16 mouse cellular contexts compared by ENCODE assay signal in genomic region chr10:95465485-95465896, GRCm38 (mm10). TPM values are rescaled to one million over a fixed set of nuclear protein-coding genes. Genes with fewer than 3 reads are reported as not detected.
DNase-seq lines count a peak whose midpoint lies in the region; ATAC-seq and TF ChIP-seq lines count a peak whose summit lies in the region.
"Had no signal": no experiment of that assay in that cellular context is flagged by ENCODE, and none has a peak within 500 bp of the region (broad histone marks: within the 10 kb centered on the region; RNA-seq: fewer than 3 reads in every experiment).

No protein-coding gene starts in this region.

- H3K4me3 ChIP-seq in lung, embryonic 14.5 days (ENCODE audit: low read depth, low read length): no peak overlapping the region
- H3K4me3 ChIP-seq in lung, adult 2 months (replicated peaks; ENCODE audit: extremely low read depth, low read depth, low read length): no peak overlapping the region
- H3K4me3 ChIP-seq in lung, embryonic 15.5 days: no peak overlapping the region
- no peak overlapping the region for H3K4me3 ChIP-seq in stomach, embryonic 16.5 days (replicated peaks; ENCODE audit: low read length)
- no peak overlapping the region for H3K4me3 ChIP-seq in neural tube, embryonic 15.5 days (replicated peaks)
- H3K4me3 ChIP-seq: forebrain, embryonic 15.5 days; limb, embryonic 13.5 days had no signal

- no peak for TF ChIP-seq POLR2A in lung, adult 2 months (IDR thresholded peaks at IDR 0.05; ENCODE audit: borderline replicate concordance, extremely low read depth, low read depth, low read length)

- no peak overlapping the region for H3K4me2 ChIP-seq in lung, embryonic 14.5 days
- H3K4me2 ChIP-seq in lung, embryonic 15.5 days: no peak overlapping the region
- H3K4me2 ChIP-seq in stomach, embryonic 16.5 days (ENCODE audit: low read depth, low read length): no peak overlapping the region
- no peak overlapping the region for H3K4me2 ChIP-seq in neural tube, embryonic 15.5 days
- H3K4me2 ChIP-seq: forebrain, embryonic 15.5 days; limb, embryonic 13.5 days had no signal

- ATAC-seq in lung, embryonic 14.5 days (ENCODE audit: insufficient read depth): peak; percentile 31; the same call in 1 of the 2 replicates
- no peak for ATAC-seq in lung, embryonic 15.5 days (ENCODE audit: borderline replicate concordance, extremely low read depth, low FRiP score, low TSS enrichment)
- no peak for ATAC-seq in stomach, embryonic 16.5 days (ENCODE audit: insufficient read depth, low FRiP score)
- no peak for ATAC-seq in neural tube, embryonic 15.5 days (ENCODE audit: low FRiP score)
- ATAC-seq: forebrain, embryonic 15.5 days; hindbrain, embryonic 16.5 days had no signal

- no peak for TF ChIP-seq CTCF in lung, embryonic 14.5 days (IDR thresholded peaks at IDR 0.05; ENCODE audit: low read depth)
- TF ChIP-seq CTCF in lung, adult 2 months (IDR thresholded peaks at IDR 0.05; ENCODE audit: insufficient read depth, low read length): no peak

- no peaks in the 10 kb centered on the region for H3K4me1 ChIP-seq in lung, embryonic 14.5 days (ENCODE audit: insufficient read depth)
- peaks cover 5% of the 10 kb centered on the region; the same call in 1 of the 2 replicates for H3K4me1 ChIP-seq in lung, adult 2 months (ENCODE audit: control insufficient read depth, insufficient read depth, low read length)
- H3K4me1 ChIP-seq in lung, embryonic 15.5 days: peaks cover 15% of the 10 kb centered on the region; the same call in 1 of the 2 replicates
- no peaks in the 10 kb centered on the region for H3K4me1 ChIP-seq in stomach, embryonic 16.5 days (ENCODE audit: control insufficient read depth, insufficient read depth, low read length)
- H3K4me1 ChIP-seq in neural tube, embryonic 15.5 days: no peaks in the 10 kb centered on the region
- H3K4me1 ChIP-seq: forebrain, embryonic 15.5 days; limb, embryonic 13.5 days had no signal

- no peaks in the 10 kb centered on the region for H3K27me3 ChIP-seq in lung, embryonic 14.5 days (ENCODE audit: insufficient read depth, low read length)
- H3K27me3 ChIP-seq in lung, embryonic 15.5 days: no peaks in the 10 kb centered on the region
- no peaks in the 10 kb centered on the region for H3K27me3 ChIP-seq in stomach, embryonic 16.5 days (ENCODE audit: control insufficient read depth, insufficient read depth, low read length)
- H3K27me3 ChIP-seq in neural tube, embryonic 15.5 days (replicated peaks): no peaks in the 10 kb centered on the region
- H3K27me3 ChIP-seq: forebrain, embryonic 15.5 days; limb, embryonic 13.5 days had no signal

- H3K9me3 ChIP-seq in lung, embryonic 14.5 days (ENCODE audit: low read depth, low read length): no peaks in the 10 kb centered on the region
- no peaks in the 10 kb centered on the region for H3K9me3 ChIP-seq in lung, embryonic 15.5 days
- no peaks in the 10 kb centered on the region for H3K9me3 ChIP-seq in stomach, embryonic 16.5 days (replicated peaks; ENCODE audit: control insufficient read depth, low read length)
- H3K9me3 ChIP-seq in neural tube, embryonic 15.5 days (replicated peaks): no peaks in the 10 kb centered on the region
- H3K9me3 ChIP-seq: forebrain, embryonic 15.5 days; limb, embryonic 13.5 days had no signal

- 15% methylated on average over 4 of the region's 4 CpGs for WGBS in lung, embryonic 14.5 days
- WGBS in lung, adult 2 months: 19% methylated on average over 4 of the region's 4 CpGs
- 16% methylated on average over 4 of the region's 4 CpGs for WGBS in lung, embryonic 15.5 days
- 19% methylated on average over 4 of the region's 4 CpGs for WGBS in stomach, embryonic 16.5 days
- 70% methylated on average over 4 of the region's 4 CpGs for WGBS in neural tube, embryonic 15.5 days

- no peak overlapping the region for H3K9ac ChIP-seq in lung, embryonic 14.5 days
- H3K9ac ChIP-seq in lung, embryonic 15.5 days: no peak overlapping the region
- no peak overlapping the region for H3K9ac ChIP-seq in stomach, embryonic 16.5 days (ENCODE audit: low read length)
- H3K9ac ChIP-seq in neural tube, embryonic 15.5 days (replicated peaks): no peak overlapping the region
- H3K9ac ChIP-seq: forebrain, embryonic 15.5 days; limb, embryonic 13.5 days had no signal

- no peak overlapping the region for H3K27ac ChIP-seq in lung, embryonic 14.5 days (ENCODE audit: low read depth)
- 0 out of 2 replicates have a peak overlapping the region, but pooled peaks have one; percentile 18 for H3K27ac ChIP-seq in lung, embryonic 15.5 days
- peak overlapping the region; percentile 55 for H3K27ac ChIP-seq in stomach, embryonic 16.5 days (ENCODE audit: low read length)
- H3K27ac ChIP-seq in neural tube, embryonic 15.5 days (replicated peaks): no peak overlapping the region
- H3K27ac ChIP-seq: forebrain, embryonic 15.5 days; limb, embryonic 13.5 days had no signal

- no peaks in the 10 kb centered on the region for H3K36me3 ChIP-seq in lung, embryonic 14.5 days (ENCODE audit: insufficient read depth)
- no peaks in the 10 kb centered on the region for H3K36me3 ChIP-seq in lung, embryonic 15.5 days
- no peaks in the 10 kb centered on the region for H3K36me3 ChIP-seq in stomach, embryonic 16.5 days (ENCODE audit: control insufficient read depth, insufficient read depth, low read length)
- H3K36me3 ChIP-seq in neural tube, embryonic 15.5 days: no peaks in the 10 kb centered on the region
- H3K36me3 ChIP-seq: forebrain, embryonic 15.5 days; limb, embryonic 13.5 days had no signal

- peak; percentile 45 for DNase-seq in lung, embryonic 14.5 days
- no peak for DNase-seq in lung, adult 2 months
- DNase-seq in adrenal gland, adult 8-10 months: peak; percentile 45
- DNase-seq in heart, adult 9 months (ENCODE audit: low spot score in 2 of 2): no peak
- DNase-seq in spleen, postnatal 10 days (ENCODE audit: low spot score in 2 of 2): no peak
- DNase-seq: cerebellum, adult 11 months; kidney, adult 9 months; right cerebral cortex, adult 18-20 months; spleen, adult 18-20 months; thymus, postnatal 4 days had no signal

RNA-seq across cellular contexts. Expression of gene Mrpl42, which starts 36.2 kb away (rescaled TPM):
- 356 and 358 TPM in 2 replicates for polyA plus RNA-seq in lung, embryonic 14.5 days (2014; fragmentation: Nextera tagmentation; extraction: Ambion mirVana)
- 39.3 and 80.6 TPM in 2 replicates for polyA plus RNA-seq in lung, adult 2 months (2012; rRNA removed)
- 10 to 100 TPM; 80.4 to 93.6 (median 88.5) TPM for total RNA-seq in adrenal gland, adult 8-10 months (2022)
- 304 and 322 TPM in 2 replicates for polyA plus RNA-seq in lung, embryonic 15.5 days (2015; fragmentation: Nextera tagmentation; extraction: Ambion mirVana)
- 309 and 318 TPM in 2 replicates for polyA plus RNA-seq in stomach, embryonic 16.5 days (2015; fragmentation: Nextera tagmentation; extraction: Ambion mirVana)
- polyA plus RNA-seq in neural tube, embryonic 15.5 days (2015; fragmentation: Nextera tagmentation; extraction: Ambion mirVana): 286 and 296 TPM in 2 replicates

RNA-seq across cellular contexts. Expression of gene Socs2, which starts 48.5 kb away (rescaled TPM):
- polyA plus RNA-seq in lung, embryonic 14.5 days (2014; fragmentation: Nextera tagmentation; extraction: Ambion mirVana): 124 and 129 TPM in 2 replicates
- 83.1 and 140 TPM in 2 replicates for polyA plus RNA-seq in lung, adult 2 months (2012; rRNA removed)
- 10 to 100 TPM; 10.6 to 56.8 (median 12.6) TPM for total RNA-seq in adrenal gland, adult 8-10 months (2022)
- 121 and 124 TPM in 2 replicates for polyA plus RNA-seq in lung, embryonic 15.5 days (2015; fragmentation: Nextera tagmentation; extraction: Ambion mirVana)
- polyA plus RNA-seq in stomach, embryonic 16.5 days (2015; fragmentation: Nextera tagmentation; extraction: Ambion mirVana): 24.3 and 27.0 TPM in 2 replicates
- 106 and 126 TPM in 2 replicates for polyA plus RNA-seq in neural tube, embryonic 15.5 days (2015; fragmentation: Nextera tagmentation; extraction: Ambion mirVana)

RNA-seq across cellular contexts. Expression of gene Ube2n, which starts 49.5 kb away (rescaled TPM):
- 420 and 425 TPM in 2 replicates for polyA plus RNA-seq in lung, embryonic 14.5 days (2014; fragmentation: Nextera tagmentation; extraction: Ambion mirVana)
- 25.5 and 41.1 TPM in 2 replicates for polyA plus RNA-seq in lung, adult 2 months (2012; rRNA removed)
- total RNA-seq in adrenal gland, adult 8-10 months (2022): 100 to 1,000 TPM; 129 to 155 (median 138) TPM
- 390 and 414 TPM in 2 replicates for polyA plus RNA-seq in lung, embryonic 15.5 days (2015; fragmentation: Nextera tagmentation; extraction: Ambion mirVana)
- polyA plus RNA-seq in stomach, embryonic 16.5 days (2015; fragmentation: Nextera tagmentation; extraction: Ambion mirVana): 291 and 302 TPM in 2 replicates
- 358 and 359 TPM in 2 replicates for polyA plus RNA-seq in neural tube, embryonic 15.5 days (2015; fragmentation: Nextera tagmentation; extraction: Ambion mirVana)

Comparison
In these comparisons a context has a peak if more than half of its experiments do, and no peak if none do; other contexts are left out.
1. DNase-seq: peak in lung, embryonic 14.5 days (single experiment) and adrenal gland, adult 8-10 months (single experiment); none in lung, adult 2 months (single experiment), heart, adult 9 months (0 of 2) and spleen, postnatal 10 days (0 of 2).
2. H3K27ac ChIP-seq: peak in lung, embryonic 15.5 days (single experiment) and stomach, embryonic 16.5 days (single experiment); none in lung, embryonic 14.5 days (single experiment) and neural tube, embryonic 15.5 days (single experiment).